Mouse (Mus musculus) embryo, embryonic 10 days (tissue): ENCODE measurements around the gene Pex16.

ENCODE experiments used
- DNase-seq: peaks from one replicate; pipeline ENCODE4 v3.0.0-alpha.2; 2015; ENCODE audit warnings: low spot score

Pex16 gene

GRCm38 (mm10) chr2:92374514-92374913 is at the start of gene Pex16, which contains the start of gene Large2:
Gene Pex16, plus strand, starts transcription at chr2:92374676.
Gene Large2, minus strand, starts transcription at chr2:92374869.
- peak; percentile 72 for DNase-seq

GRCm38 (mm10) chr2:92325676-92326075 is 48.8 kb upstream of the Pex16 start:
- DNase-seq = no peak

- no peak for DNase-seq
Measured at GRCm38 (mm10) chr2:92326221-92326620, 48.3 kb upstream of the Pex16 start.

GRCm38 (mm10) chr2:92327601-92328000 is 46.9 kb upstream of the Pex16 start:
- no peak for DNase-seq

GRCm38 (mm10) chr2:92328206-92328605 is 46.3 kb upstream of the Pex16 start:
- no peak for DNase-seq

- peak; percentile 56 for DNase-seq
Measured at GRCm38 (mm10) chr2:92330840-92331239, 43.6 kb upstream of the Pex16 start.

- DNase-seq = no peak
Measured at GRCm38 (mm10) chr2:92331410-92331809, 43.1 kb upstream of the Pex16 start.

GRCm38 (mm10) chr2:92331871-92332270 is 42.6 kb upstream of the Pex16 start:
- DNase-seq = no peak

- no peak for DNase-seq
Measured at GRCm38 (mm10) chr2:92342418-92342817, 32.1 kb upstream of the Pex16 start.

- DNase-seq = no peak
Measured at GRCm38 (mm10) chr2:92347191-92347590, 27.3 kb upstream of the Pex16 start.

- peak; percentile 72 for DNase-seq
Measured at GRCm38 (mm10) chr2:92349589-92350425, 24.7 kb upstream of the Pex16 start.

GRCm38 (mm10) chr2:92350686-92351085 is 23.8 kb upstream of the Pex16 start:
- no peak for DNase-seq

GRCm38 (mm10) chr2:92353402-92353801 is 21.1 kb upstream of the Pex16 start:
- DNase-seq = no peak

- no peak for DNase-seq
Measured at GRCm38 (mm10) chr2:92354224-92354623, 20.3 kb upstream of the Pex16 start.

GRCm38 (mm10) chr2:92359301-92359700 is 15.2 kb upstream of the Pex16 start:
- DNase-seq = no peak

- no peak for DNase-seq
Measured at GRCm38 (mm10) chr2:92360186-92360823, 14.2 kb upstream of the Pex16 start.

GRCm38 (mm10) chr2:92360893-92361292 is 13.6 kb upstream of the Pex16 start:
- DNase-seq = no peak

GRCm38 (mm10) chr2:92361795-92362194 is 12.7 kb upstream of the Pex16 start:
- DNase-seq = no peak

GRCm38 (mm10) chr2:92362571-92363228 is 11.8 kb upstream of the Pex16 start:
- no peak for DNase-seq

GRCm38 (mm10) chr2:92364086-92364485 is 10.4 kb upstream of the Pex16 start:
- DNase-seq = no peak

- no peak for DNase-seq
Measured at GRCm38 (mm10) chr2:92365568-92365967, 8.9 kb upstream of the Pex16 start.

GRCm38 (mm10) chr2:92367383-92368029 is 7.0 kb upstream of the Pex16 start:
- DNase-seq = no peak
